Mouse (Mus musculus): ENCODE data around the gene Garnl3.

DNA sequence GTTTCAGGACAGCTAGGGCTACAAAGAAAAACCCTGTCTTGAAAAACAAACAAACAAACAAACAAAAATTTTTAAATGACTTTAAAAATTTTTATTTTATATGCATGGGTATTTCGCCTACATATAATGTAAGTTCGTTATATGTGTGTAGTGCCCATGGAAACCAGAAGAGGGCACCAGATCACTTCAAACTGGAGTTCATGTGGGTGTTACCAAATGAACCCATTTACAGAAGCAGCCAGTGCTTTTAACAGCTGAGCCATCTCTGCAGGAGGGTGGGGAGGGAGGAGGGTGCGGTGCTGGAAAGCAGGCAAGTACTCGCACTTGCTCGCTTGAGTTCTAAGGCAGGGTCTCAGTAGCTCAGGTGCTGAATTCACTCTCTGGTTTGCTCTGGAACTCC is 192.0 kb downstream of the Garnl3 start:
- TF ChIP-seq EP300 (IDR thresholded peaks at IDR 0.05; ENCODE audit: low read depth) (no peak), CTCF (IDR thresholded peaks at IDR 0.05; ENCODE audit: low read depth) (peak; percentile 46)
